8 mouse cellular contexts compared by ENCODE assay signal in genomic region chr16:96081331-96081730, GRCm38 (mm10). TPM values are rescaled to one million over a fixed set of nuclear protein-coding genes. Genes with fewer than 3 reads are reported as not detected.
DNase-seq lines count a peak whose midpoint lies in the region; ATAC-seq and TF ChIP-seq lines count a peak whose summit lies in the region.

No protein-coding gene starts in this region.

- peak overlapping the region; percentile 69 for H3K27ac ChIP-seq in ES-Bruce4 (ENCODE audit: insufficient read depth, low read length)
- H3K27ac ChIP-seq in forebrain, embryonic 11.5 days (ENCODE audit: low read depth, low read length) = peak overlapping the region; percentile 94
- peak overlapping the region; percentile 98 for H3K27ac ChIP-seq in heart, embryonic 16.5 days (ENCODE audit: low read length)
- H3K27ac ChIP-seq in liver, embryonic 13.5 days = peak overlapping the region; percentile 84
- H3K27ac ChIP-seq in neural tube, embryonic 13.5 days (replicated peaks) = peak overlapping the region; percentile 98

- H3K4me1 ChIP-seq in ES-Bruce4 (ENCODE audit: control insufficient read depth, insufficient read depth, low read length) = no peaks in the 10 kb centered on the region
- peaks cover 6% of the 10 kb centered on the region; the same call in 1 of the 2 replicates for H3K4me1 ChIP-seq in forebrain, embryonic 11.5 days (replicated peaks; ENCODE audit: control insufficient read depth, insufficient read depth, low read length)
- peaks cover 18% of the 10 kb centered on the region for H3K4me1 ChIP-seq in heart, embryonic 16.5 days (ENCODE audit: control insufficient read depth, insufficient read depth, low read length)
- peaks cover 30% of the 10 kb centered on the region for H3K4me1 ChIP-seq in liver, embryonic 13.5 days (replicated peaks)
- peaks cover 35% of the 10 kb centered on the region for H3K4me1 ChIP-seq in neural tube, embryonic 13.5 days (replicated peaks)

- peak overlapping the region; percentile 99 for H3K9ac ChIP-seq in ES-Bruce4 (ENCODE audit: low read depth, poor library complexity, severe bottlenecking)
- peak overlapping the region; percentile 99 for H3K9ac ChIP-seq in forebrain, embryonic 11.5 days (ENCODE audit: low read length)
- peak overlapping the region; percentile 97 for H3K9ac ChIP-seq in heart, embryonic 16.5 days (ENCODE audit: low read length)
- peak overlapping the region; percentile 86 for H3K9ac ChIP-seq in liver, embryonic 13.5 days
- H3K9ac ChIP-seq in neural tube, embryonic 13.5 days = peak overlapping the region; percentile 99

- TF ChIP-seq POLR2A in ES-Bruce4 (IDR thresholded peaks at IDR 0.05; ENCODE audit: insufficient read depth, low read length) = peak; percentile 36

- no peak for TF ChIP-seq CTCF in ES-Bruce4 (IDR thresholded peaks at IDR 0.05; ENCODE audit: low read depth, low read length)

- no peaks in the 10 kb centered on the region for H3K9me3 ChIP-seq in ES-Bruce4 (replicated peaks; ENCODE audit: control insufficient read depth, insufficient read depth, low read length, poor library complexity, severe bottlenecking)
- no peaks in the 10 kb centered on the region for H3K9me3 ChIP-seq in forebrain, embryonic 11.5 days (ENCODE audit: control insufficient read depth, low read length)
- no peaks in the 10 kb centered on the region for H3K9me3 ChIP-seq in heart, embryonic 16.5 days (replicated peaks; ENCODE audit: control insufficient read depth, low read length)
- no peaks in the 10 kb centered on the region for H3K9me3 ChIP-seq in liver, embryonic 13.5 days (replicated peaks)
- H3K9me3 ChIP-seq in neural tube, embryonic 13.5 days = no peaks in the 10 kb centered on the region

- TF ChIP-seq EP300 in ES-Bruce4 (IDR thresholded peaks at IDR 0.05; ENCODE audit: insufficient read depth, low read depth, low read length) = no peak

- peak; percentile 87 for ATAC-seq in forebrain, embryonic 11.5 days (replicated peaks; ENCODE audit: low FRiP score)
- ATAC-seq in heart, embryonic 16.5 days (replicated peaks; ENCODE audit: extremely low read depth, insufficient read depth, low FRiP score) = peak; percentile 79
- peak; percentile 81 for ATAC-seq in liver, embryonic 13.5 days (ENCODE audit: low read depth)
- ATAC-seq in neural tube, embryonic 13.5 days (ENCODE audit: low read depth) = peak; percentile 82

- 2% methylated on average over 18 of the region's 28 CpGs for WGBS in forebrain, embryonic 11.5 days
- under 1% methylated on average over 28 of the region's 28 CpGs for WGBS in heart, embryonic 16.5 days
- under 1% methylated on average over 27 of the region's 28 CpGs for WGBS in liver, embryonic 13.5 days (ENCODE audit: insufficient replicate concordance)
- 1% methylated on average over 25 of the region's 28 CpGs for WGBS in neural tube, embryonic 13.5 days

- no peaks in the 10 kb centered on the region for H3K27me3 ChIP-seq in ES-Bruce4 (ENCODE audit: control insufficient read depth, insufficient read depth, low read length, poor library complexity, severe bottlenecking)
- no peaks in the 10 kb centered on the region for H3K27me3 ChIP-seq in forebrain, embryonic 11.5 days (ENCODE audit: control insufficient read depth, insufficient read depth, low read length)
- H3K27me3 ChIP-seq in heart, embryonic 16.5 days (ENCODE audit: control insufficient read depth, insufficient read depth, low read length) = no peaks in the 10 kb centered on the region
- peaks cover 26% of the 10 kb centered on the region for H3K27me3 ChIP-seq in liver, embryonic 13.5 days
- H3K27me3 ChIP-seq in neural tube, embryonic 13.5 days = no peaks in the 10 kb centered on the region

- peak; percentile 82 for DNase-seq in c-Kit-positive CD71-positive TER-119-negative erythroid progenitor cells, embryonic 14.5 days (ENCODE audit: low read depth)
- DNase-seq in forebrain, embryonic 11.5 days (ENCODE audit: low spot score) = peak; percentile 93
- DNase-seq in kidney, postnatal 25 days = peak; percentile 91 to 95
- peak; percentile 78 for DNase-seq in liver, embryonic 13.5 days
- DNase-seq in telencephalon, adult 2 months (ENCODE audit: low read depth, low spot score) = peak; percentile 67

- H3K36me3 ChIP-seq in ES-Bruce4 (ENCODE audit: control insufficient read depth, insufficient read depth, low read length, poor library complexity, severe bottlenecking) = peaks cover 25% of the 10 kb centered on the region
- H3K36me3 ChIP-seq in forebrain, embryonic 11.5 days (ENCODE audit: control insufficient read depth, insufficient read depth, low read length) = peaks cover 4% of the 10 kb centered on the region; the same call in 1 of the 2 replicates
- H3K36me3 ChIP-seq in heart, embryonic 16.5 days (ENCODE audit: control insufficient read depth, insufficient read depth) = peaks cover 6% of the 10 kb centered on the region; the same call in 1 of the 2 replicates
- H3K36me3 ChIP-seq in liver, embryonic 13.5 days = peaks cover 11% of the 10 kb centered on the region; the same call in 1 of the 2 replicates
- H3K36me3 ChIP-seq in neural tube, embryonic 13.5 days = peaks cover 30% of the 10 kb centered on the region

- H3K4me3 ChIP-seq in ES-Bruce4 (ENCODE audit: low read depth, low read length) = peak overlapping the region; percentile 97
- peak overlapping the region; percentile 98 for H3K4me3 ChIP-seq in forebrain, embryonic 11.5 days (ENCODE audit: low read depth, low read length)
- peak overlapping the region; percentile 91 for H3K4me3 ChIP-seq in heart, embryonic 16.5 days (ENCODE audit: low read length)
- H3K4me3 ChIP-seq in liver, embryonic 13.5 days (replicated peaks) = peak overlapping the region; percentile 84
- H3K4me3 ChIP-seq in neural tube, embryonic 13.5 days = peak overlapping the region; percentile 98

- peak overlapping the region; percentile 73 for H3K4me2 ChIP-seq in forebrain, embryonic 11.5 days (ENCODE audit: low read depth, low read length, severe bottlenecking)
- peak overlapping the region; percentile 72 for H3K4me2 ChIP-seq in heart, embryonic 16.5 days (ENCODE audit: low read depth, low read length)
- peak overlapping the region; percentile 96 for H3K4me2 ChIP-seq in liver, embryonic 13.5 days
- H3K4me2 ChIP-seq in neural tube, embryonic 13.5 days = peak overlapping the region; percentile 64

RNA-seq across cellular contexts. Expression of gene Brwd1, which starts 1.0 kb away (rescaled TPM):
- polyA plus RNA-seq in ES-Bruce4 (2011; ENCODE audit: insufficient read depth, insufficient read length, low read depth, missing spikeins) = 184 and 200 TPM in 2 replicates
- 183 and 192 TPM in 2 replicates for polyA plus RNA-seq in forebrain, embryonic 11.5 days (2014; fragmentation: Nextera tagmentation; extraction: Ambion mirVana)
- polyA plus RNA-seq in heart, embryonic 16.5 days (2015; fragmentation: Nextera tagmentation; extraction: Ambion mirVana) = 67.4 and 68.3 TPM in 2 replicates
- polyA plus RNA-seq in liver, embryonic 13.5 days (2015; fragmentation: Nextera tagmentation; extraction: Ambion mirVana) = 15.1 and 16.2 TPM in 2 replicates
- polyA plus RNA-seq in neural tube, embryonic 13.5 days (2015; fragmentation: Nextera tagmentation; extraction: Ambion mirVana) = 249 and 258 TPM in 2 replicates

RNA-seq across cellular contexts. Expression of gene Hmgn1, which starts 46.2 kb away (rescaled TPM):
- polyA plus RNA-seq in ES-Bruce4 (2011; ENCODE audit: insufficient read depth, insufficient read length, low read depth, missing spikeins) = 284 and 309 TPM in 2 replicates
- polyA plus RNA-seq in forebrain, embryonic 11.5 days (2014; fragmentation: Nextera tagmentation; extraction: Ambion mirVana) = 882 and 935 TPM in 2 replicates
- 250 and 264 TPM in 2 replicates for polyA plus RNA-seq in heart, embryonic 16.5 days (2015; fragmentation: Nextera tagmentation; extraction: Ambion mirVana)
- polyA plus RNA-seq in liver, embryonic 13.5 days (2015; fragmentation: Nextera tagmentation; extraction: Ambion mirVana) = 173 and 234 TPM in 2 replicates
- polyA plus RNA-seq in neural tube, embryonic 13.5 days (2015; fragmentation: Nextera tagmentation; extraction: Ambion mirVana) = 441 and 519 TPM in 2 replicates

Comparison
In these comparisons a context has a peak if more than half of its experiments do, and no peak if none do; other contexts are left out.
1. Peak in every context shown above with its lines: DNase-seq, ATAC-seq, H3K4me3 ChIP-seq and H3K27ac ChIP-seq.